In the genomic region with DNA sequence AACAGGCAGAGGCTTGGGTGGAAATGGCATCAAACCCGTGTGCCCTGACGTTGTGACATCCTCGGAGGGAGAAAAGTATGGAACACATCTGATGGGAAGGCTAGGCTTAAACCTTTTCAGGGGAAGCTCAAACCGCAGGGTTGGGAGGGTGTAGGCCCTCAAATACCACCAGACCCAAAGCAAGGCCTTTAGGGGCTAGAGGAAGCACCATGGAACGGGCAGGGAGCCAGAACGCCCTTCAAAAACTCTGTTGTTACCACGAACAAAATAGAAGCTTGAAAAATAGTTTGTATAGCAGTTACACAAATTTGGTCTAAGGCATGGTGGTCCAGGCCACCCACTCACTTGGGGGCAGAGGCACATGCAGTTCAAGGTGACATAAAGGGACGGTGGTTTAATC, we compare ENCODE assay signal across 9 mouse cellular contexts. TPM values are rescaled to one million over a fixed set of nuclear protein-coding genes. Genes with fewer than 3 reads are reported as not detected.
DNase-seq lines count a peak whose midpoint lies in the region; ATAC-seq lines count a peak whose summit lies in the region.
"Had no signal": no experiment of that assay in that cellular context is flagged by ENCODE, and none has a peak within 500 bp of the region (broad histone marks: within the 10 kb centered on the region; RNA-seq: fewer than 3 reads in every experiment).

No protein-coding gene starts in this region.

- 0 out of 2 replicates have a peak, but pooled peaks have one; percentile 4 for ATAC-seq in lung, embryonic 16.5 days (ENCODE audit: low read depth)
- ATAC-seq in limb, embryonic 11.5 days (ENCODE audit: insufficient number of reproducible peaks, low FRiP score, low TSS enrichment, low read depth), result no peak
- ATAC-seq in neutrophil, adult 5-6 weeks (ENCODE audit: extremely low read depth, insufficient number of reproducible peaks, low FRiP score, poor library complexity, severe bottlenecking), result 0 out of 2 replicates have a peak, but pooled peaks have one; percentile 4
- ATAC-seq: Patski had no signal

- H3K27me3 ChIP-seq in lung, embryonic 16.5 days (ENCODE audit: control insufficient read depth, insufficient read depth, low read depth, low read length), result peaks cover 10% of the 10 kb centered on the region
- peaks cover 36% of the 10 kb centered on the region for H3K27me3 ChIP-seq in forebrain, embryonic 10.5 days (ENCODE audit: poor library complexity, severe bottlenecking)
- H3K27me3 ChIP-seq in limb, embryonic 11.5 days (ENCODE audit: control insufficient read depth, insufficient read depth, low read length), result peaks cover 4% of the 10 kb centered on the region; the same call in 1 of the 2 replicates
- H3K27me3 ChIP-seq: Patski had no signal

- H3K36me3 ChIP-seq in lung, embryonic 16.5 days (ENCODE audit: control insufficient read depth, insufficient read depth, low read length), result no peaks in the 10 kb centered on the region
- H3K36me3 ChIP-seq in forebrain, embryonic 10.5 days (replicated peaks), result no peaks in the 10 kb centered on the region
- no peaks in the 10 kb centered on the region for H3K36me3 ChIP-seq in limb, embryonic 11.5 days (ENCODE audit: control insufficient read depth, insufficient read depth, low read length)

- no peaks in the 10 kb centered on the region for H3K9me3 ChIP-seq in lung, embryonic 16.5 days (ENCODE audit: control insufficient read depth, low read length)
- no peaks in the 10 kb centered on the region for H3K9me3 ChIP-seq in forebrain, embryonic 10.5 days
- H3K9me3 ChIP-seq in limb, embryonic 11.5 days (ENCODE audit: control insufficient read depth, low read length), result no peaks in the 10 kb centered on the region

- peak overlapping the region; percentile 79 for H3K4me2 ChIP-seq in lung, embryonic 16.5 days (ENCODE audit: low read depth, low read length)
- H3K4me2 ChIP-seq in limb, embryonic 11.5 days (ENCODE audit: low read depth, severe bottlenecking), result peak overlapping the region; percentile 92

- intact Hi-C loops in left cerebral cortex, postnatal 4 days (cut with DNase I), result no loop called here

- no peak overlapping the region for H3K27ac ChIP-seq in lung, embryonic 16.5 days (ENCODE audit: low read length)
- H3K27ac ChIP-seq in forebrain, embryonic 10.5 days, result peak overlapping the region; percentile 78; the same call in 1 of the 2 replicates
- H3K27ac ChIP-seq in limb, embryonic 11.5 days (replicated peaks; ENCODE audit: low read depth, low read length), result no peak overlapping the region

- WGBS in lung, embryonic 16.5 days, result 21% methylated on average over 8 of the region's 8 CpGs
- WGBS in forebrain, embryonic 10.5 days, result 35% methylated on average over 8 of the region's 8 CpGs
- WGBS in limb, embryonic 11.5 days, result 38% methylated on average over 8 of the region's 8 CpGs

- DNase-seq in lung, postnatal 10 days, result no peak
- DNase-seq in forebrain, embryonic 10.5 days (ENCODE audit: extremely low spot score, low spot score), result no peak
- DNase-seq in limb, embryonic 11.5 days (ENCODE audit: low spot score), result no peak
- DNase-seq in gastrocnemius, postnatal 25 days, result no peak
- DNase-seq in gastrocnemius, adult 18-20 months (ENCODE audit: low spot score), result no peak
- DNase-seq in left cerebral cortex, postnatal 4 days, result no peak

- peak overlapping the region; percentile 58 for H3K9ac ChIP-seq in lung, embryonic 16.5 days (ENCODE audit: low read length)
- H3K9ac ChIP-seq in limb, embryonic 11.5 days (ENCODE audit: low read length), result peak overlapping the region; percentile 43; the same call in 1 of the 2 replicates

- H3K4me3 ChIP-seq in lung, embryonic 16.5 days (ENCODE audit: low read length), result peak overlapping the region; percentile 50
- peak overlapping the region; percentile 64 for H3K4me3 ChIP-seq in forebrain, embryonic 10.5 days
- H3K4me3 ChIP-seq in limb, embryonic 11.5 days (ENCODE audit: low read depth, low read length), result peak overlapping the region; percentile 42

- H3K4me1 ChIP-seq in lung, embryonic 16.5 days (replicated peaks; ENCODE audit: control insufficient read depth, insufficient read depth, low read length), result no peaks in the 10 kb centered on the region; the same call in 1 of the 2 replicates
- H3K4me1 ChIP-seq in forebrain, embryonic 10.5 days, result peaks cover 13% of the 10 kb centered on the region
- H3K4me1 ChIP-seq in limb, embryonic 11.5 days (ENCODE audit: control insufficient read depth, insufficient read depth, low read length), result no peaks in the 10 kb centered on the region

RNA-seq across cellular contexts. Expression of gene Ankrd60, which starts 0.4 kb away (rescaled TPM):
- not detected in 2 replicates for polyA plus RNA-seq in lung, embryonic 16.5 days (2015; fragmentation: Nextera tagmentation; extraction: Ambion mirVana)
- not detected in 2 replicates for polyA plus RNA-seq in forebrain, embryonic 10.5 days (2016; fragmentation: Nextera tagmentation; extraction: Ambion mirVana)
- polyA plus RNA-seq in limb, embryonic 11.5 days (2014; fragmentation: Nextera tagmentation; extraction: Ambion mirVana), result not detected in 2 replicates
- total RNA-seq in neutrophil, adult 5-6 weeks (2017), result not detected in 2 replicates
- not detected for total RNA-seq in gastrocnemius, postnatal 25 days (2021)
- total RNA-seq in gastrocnemius, adult 18-20 months (2021), result not detected
- not detected for total RNA-seq in left cerebral cortex, postnatal 4 days (2021)
- polyA plus RNA-seq: Patski had no signal

RNA-seq across cellular contexts. Expression of gene 1700021F07Rik, which starts 56.2 kb away (rescaled TPM):
- polyA plus RNA-seq in lung, embryonic 16.5 days (2015; fragmentation: Nextera tagmentation; extraction: Ambion mirVana), result not detected in 2 replicates
- polyA plus RNA-seq in forebrain, embryonic 10.5 days (2016; fragmentation: Nextera tagmentation; extraction: Ambion mirVana), result not detected in 2 replicates
- polyA plus RNA-seq in limb, embryonic 11.5 days (2014; fragmentation: Nextera tagmentation; extraction: Ambion mirVana), result not detected in 2 replicates
- total RNA-seq in neutrophil, adult 5-6 weeks (2017), result not detected in 2 replicates
- not detected for total RNA-seq in gastrocnemius, postnatal 25 days (2021)
- total RNA-seq in gastrocnemius, adult 18-20 months (2021), result not detected
- not detected for total RNA-seq in left cerebral cortex, postnatal 4 days (2021)
- polyA plus RNA-seq: Patski had no signal
